Mouse (Mus musculus): ENCODE data around the gene Ythdf2. TPM values are rescaled to one million over a fixed set of nuclear protein-coding genes. Genes with fewer than 3 reads are reported as not detected.
A peak's percentile ranks its signal among the peaks of the same experiment; 100 is the strongest.

The Ythdf2 gene
- polyA plus RNA-seq (2015; fragmentation: Nextera tagmentation; extraction: Ambion mirVana), result 38.3 and 44.9 TPM in 2 replicates

- 1% methylated on average over 70 of the region's 78 CpGs for WGBS
- ATAC-seq, result peak; percentile 91
- no peaks in the 10 kb centered on the region for H3K27me3 ChIP-seq (replicated peaks; ENCODE audit: control insufficient read depth, insufficient read depth, low read length)
- H3K9me3 ChIP-seq (ENCODE audit: control insufficient read depth), result no peaks in the 10 kb centered on the region
- H3K9ac ChIP-seq (ENCODE audit: low read depth, low read length), result peak within 1 kb of the TSS; percentile 99
- peak within 1 kb of the TSS; percentile 91 for H3K4me2 ChIP-seq (replicated peaks; ENCODE audit: low read depth)
- TF ChIP-seq CTCF (IDR thresholded peaks at IDR 0.05; ENCODE audit: low read depth), result peak; percentile 98
- peak within 1 kb of the TSS; percentile 94 for H3K4me3 ChIP-seq (ENCODE audit: low read depth, low read length)
- H3K36me3 ChIP-seq (ENCODE audit: control insufficient read depth, insufficient read depth), result no peaks in the 10 kb centered on the region
- H3K27ac ChIP-seq (ENCODE audit: low read depth, low read length), result peak within 1 kb of the TSS; percentile 98
- H3K4me1 ChIP-seq (replicated peaks; ENCODE audit: control insufficient read depth, insufficient read depth, low read length), result 0 out of 2 replicates have a peak, but pooled peaks cover 4% of the 10 kb centered on the region
Observed at GRCm38 (mm10) chr4:132211953-132212734, at the start of gene Ythdf2. Gene Ythdf2, minus strand, starts transcription at chr4:132212303.

- Histone ChIP-seq H3K4me3 (ENCODE audit: low read depth, low read length) (peak overlapping the region; percentile 85), H3K27me3 (replicated peaks; ENCODE audit: control insufficient read depth, insufficient read depth, low read length) (no peaks in the 10 kb centered on the region), H3K4me1 (replicated peaks; ENCODE audit: control insufficient read depth, insufficient read depth, low read length) (peaks cover 9% of the 10 kb centered on the region; the same call in 1 of the 2 replicates), H3K9me3 (ENCODE audit: control insufficient read depth) (no peaks in the 10 kb centered on the region), H3K27ac (ENCODE audit: low read depth, low read length) (peak overlapping the region; percentile 98), H3K4me2 (replicated peaks; ENCODE audit: low read depth) (peak overlapping the region; percentile 84), H3K9ac (ENCODE audit: low read depth, low read length) (peak overlapping the region; percentile 97), H3K36me3 (ENCODE audit: control insufficient read depth, insufficient read depth) (0 out of 2 replicates have a peak, but pooled peaks cover 6% of the 10 kb centered on the region)
- peak; percentile 81 for ATAC-seq
- no peak for TF ChIP-seq CTCF (IDR thresholded peaks at IDR 0.05; ENCODE audit: low read depth)
- WGBS, result under 1% methylated on average over 27 of the region's 64 CpGs
Observed at GRCm38 (mm10) chr4:132260404-132261379, 48.6 kb upstream of the Ythdf2 start.

GRCm38 (mm10) chr4:132259248-132259647 is 47.1 kb upstream of the Ythdf2 start:
- 0 out of 2 replicates have a peak, but pooled peaks cover 6% of the 10 kb centered on the region for H3K36me3 ChIP-seq (ENCODE audit: control insufficient read depth, insufficient read depth)
- H3K9me3 ChIP-seq (ENCODE audit: control insufficient read depth), result no peaks in the 10 kb centered on the region
- no peak overlapping the region for H3K9ac ChIP-seq (ENCODE audit: low read depth, low read length)
- H3K4me2 ChIP-seq (replicated peaks; ENCODE audit: low read depth), result no peak overlapping the region; the same call in 1 of the 2 replicates
- H3K27ac ChIP-seq (ENCODE audit: low read depth, low read length), result no peak overlapping the region
- TF ChIP-seq CTCF (IDR thresholded peaks at IDR 0.05; ENCODE audit: low read depth), result no peak
- no peak for ATAC-seq
- peaks cover 9% of the 10 kb centered on the region; the same call in 1 of the 2 replicates for H3K4me1 ChIP-seq (replicated peaks; ENCODE audit: control insufficient read depth, insufficient read depth, low read length)
- 62% methylated on average over 4 of the region's 4 CpGs for WGBS
- H3K27me3 ChIP-seq (replicated peaks; ENCODE audit: control insufficient read depth, insufficient read depth, low read length), result no peaks in the 10 kb centered on the region
- H3K4me3 ChIP-seq (ENCODE audit: low read depth, low read length), result no peak overlapping the region

- no peaks in the 10 kb centered on the region for H3K27me3 ChIP-seq (replicated peaks; ENCODE audit: control insufficient read depth, insufficient read depth, low read length)
- H3K4me3 ChIP-seq (ENCODE audit: low read depth, low read length), result no peak overlapping the region
- 88% methylated on average over 3 of the region's 3 CpGs for whole genome bisulfite sequencing
- H3K36me3 ChIP-seq (ENCODE audit: control insufficient read depth, insufficient read depth), result 0 out of 2 replicates have a peak, but pooled peaks cover 11% of the 10 kb centered on the region
- H3K4me2 ChIP-seq (replicated peaks; ENCODE audit: low read depth), result no peak overlapping the region
- TF ChIP-seq CTCF (IDR thresholded peaks at IDR 0.05; ENCODE audit: low read depth), result no peak
- ATAC-seq, result no peak
- H3K9ac ChIP-seq (ENCODE audit: low read depth, low read length), result no peak overlapping the region
- H3K4me1 ChIP-seq (replicated peaks; ENCODE audit: control insufficient read depth, insufficient read depth, low read length), result peaks cover 6% of the 10 kb centered on the region; the same call in 1 of the 2 replicates
- H3K9me3 ChIP-seq (ENCODE audit: control insufficient read depth), result no peaks in the 10 kb centered on the region
- H3K27ac ChIP-seq (ENCODE audit: low read depth, low read length), result no peak overlapping the region; the same call in 1 of the 2 replicates
Observed at GRCm38 (mm10) chr4:132256384-132256783, 44.3 kb upstream of the Ythdf2 start.

- 87% methylated on average over 3 of the region's 3 CpGs for WGBS
- TF ChIP-seq CTCF (IDR thresholded peaks at IDR 0.05; ENCODE audit: low read depth), result peak; percentile 24
- Histone ChIP-seq H3K9me3 (ENCODE audit: control insufficient read depth) (no peaks in the 10 kb centered on the region), H3K27ac (ENCODE audit: low read depth, low read length) (no peak overlapping the region), H3K4me3 (ENCODE audit: low read depth, low read length) (no peak overlapping the region), H3K36me3 (ENCODE audit: control insufficient read depth, insufficient read depth) (peaks cover 18% of the 10 kb centered on the region), H3K4me1 (replicated peaks; ENCODE audit: control insufficient read depth, insufficient read depth, low read length) (peaks cover 5% of the 10 kb centered on the region; the same call in 1 of the 2 replicates), H3K27me3 (replicated peaks; ENCODE audit: control insufficient read depth, insufficient read depth, low read length) (no peaks in the 10 kb centered on the region), H3K4me2 (replicated peaks; ENCODE audit: low read depth) (no peak overlapping the region), H3K9ac (ENCODE audit: low read depth, low read length) (no peak overlapping the region)
- no peak for ATAC-seq
Observed at GRCm38 (mm10) chr4:132254986-132255385, 42.9 kb upstream of the Ythdf2 start.

All from intestine, postnatal 0 days (tissue).